Mouse (Mus musculus): ENCODE measurements around the gene Syne1.

- no peak for TF ChIP-seq MAX (IDR thresholded peaks at IDR 0.05; ENCODE audit: low read length)
- no peak for TF ChIP-seq CHD2 (IDR thresholded peaks at IDR 0.05; ENCODE audit: low read length)
- TF ChIP-seq CTCF (IDR thresholded peaks at IDR 0.05 in 2 of 3, conservative IDR thresholded peaks at IDR 0.05 in 1 of 3; ENCODE audit: control insufficient read depth in 1 of 3, insufficient read depth in 1 of 3, low read depth in 2 of 3, low read length in 3 of 3, poor library complexity in 1 of 3, severe bottlenecking in 1 of 3), result no peak
- TF ChIP-seq NELFE (IDR thresholded peaks at IDR 0.05; ENCODE audit: low read depth, low read length), result no peak
- TF ChIP-seq USF2 (IDR thresholded peaks at IDR 0.05; ENCODE audit: borderline replicate concordance in 1 of 2, insufficient read depth in 1 of 2, low read depth in 1 of 2, low read length in 2 of 2), result no peak
- no peak for TF ChIP-seq EP300 (IDR thresholded peaks at IDR 0.05; ENCODE audit: low read depth in 1 of 2, low read length in 2 of 2)
- no peak for TF ChIP-seq ETS1 (IDR thresholded peaks at IDR 0.05; ENCODE audit: low read depth, low read length)
Observed at GRCm38 (mm10) chr10:4971586-4971985, 579.7 kb downstream of the Syne1 start.

Data from MEL (cell line).